Mouse (Mus musculus) stomach, postnatal 0 days (tissue): ENCODE results near the gene Slc4a1. TPM values are rescaled to one million over a fixed set of nuclear protein-coding genes. Genes with fewer than 3 reads are reported as not detected.
"Not testable (repeated sequence)": the region's sequence is repeated elsewhere in the genome, so short reads cannot be mapped to it uniquely, and the experiment has no call there.

Experiments used
- ATAC-seq: fragments of 200-750 bp; cut with Nextera tagmentation; 2 replicates; pipeline ENCODE4 v1.8.0; 2017; ENCODE audit not compliant: low FRiP score, low TSS enrichment
- DNase-seq: peaks from one replicate; pipeline ENCODE4 v3.0.0-alpha.2; 2016; ENCODE audit warnings: low spot score
- H3K27ac ChIP-seq: fragments of 300-500 bp; sonication (generic); replicated peaks from 2 replicates; pipeline ENCODE4 v1.5.1; 2014; ENCODE audit warnings: mild to moderate bottlenecking, control low read depth
- H3K27me3 ChIP-seq: fragments of 300-500 bp; sonication (generic); 2 replicates; pipeline ENCODE4 v1.6.1; 2014; ENCODE audit warnings: low read length; ENCODE audit not compliant: control insufficient read depth, insufficient read depth
- H3K36me3 ChIP-seq: fragments of 300-500 bp; sonication (generic); 2 replicates; pipeline ENCODE4 v1.6.1; 2014; ENCODE audit warnings: low read length, mixed read lengths; ENCODE audit not compliant: control insufficient read depth, insufficient read depth
- H3K4me1 ChIP-seq: fragments of 300-500 bp; sonication (generic); replicated peaks from 2 replicates; pipeline ENCODE4 v1.6.1; 2014; ENCODE audit warnings: antibody characterized with exemption; ENCODE audit not compliant: control insufficient read depth, insufficient read depth
- H3K4me2 ChIP-seq: fragments of 300-500 bp; sonication (generic); replicated peaks from 2 replicates; pipeline ENCODE4 v1.6.1; 2014; ENCODE audit warnings: low read depth, mild to moderate bottlenecking, control low read depth, moderate library complexity
- H3K4me3 ChIP-seq: fragments of 300-500 bp; sonication (generic); 2 replicates; pipeline ENCODE4 v1.5.1; 2014; ENCODE audit warnings: low read depth, low read length, control low read depth
- H3K9ac ChIP-seq: fragments of 300-500 bp; sonication (generic); 2 replicates; pipeline ENCODE4 v1.6.1; 2014; ENCODE audit warnings: mild to moderate bottlenecking, low read length, control low read depth, mixed read lengths
- H3K9me3 ChIP-seq: fragments of 300-500 bp; sonication (generic); 2 replicates; pipeline ENCODE4 v1.6.1; 2016; ENCODE audit warnings: low read length; ENCODE audit not compliant: control insufficient read depth
- CTCF ChIP-seq: IDR thresholded peaks from 2 replicates; pipeline ENCODE4 v1.5.1; 2016; ENCODE audit warnings: antibody characterized with exemption, low read depth, mild to moderate bottlenecking, moderate library complexity
- EP300 ChIP-seq: optimal IDR thresholded peaks from 2 replicates; pipeline ENCODE3; 2016; ENCODE audit warnings: antibody characterized with exemption
- WGBS: fragments of 180-500 bp; shearing (Covaris S2); extraction: QIAGEN DNeasy Blood & Tissue Kit; methylation state at CpG from one replicate; pipeline ENCODE4 v1.1.7; 2014; 5-methylcytosine and 5-hydroxymethylcytosine counted together
- polyA plus RNA-seq: library from polyadenylated mRNA; unstranded; fragments of >200 nt; fragmentation: Nextera tagmentation; extraction: Ambion mirVana; gene quantifications from 2 replicates; pipeline ENCODE4 v1.2.1, GENCODE M21; 2015

The Slc4a1 gene
- 0.72 and 1.1 TPM in 2 replicates for polyA plus RNA-seq

GRCm38 (mm10) chr11:102366103-102366502 is at the start of gene Slc4a1:
Gene Slc4a1 (minus strand): TSS chr11:102366203.
- WGBS: 76% methylated on average over 8 of the region's 8 CpGs

DNA sequence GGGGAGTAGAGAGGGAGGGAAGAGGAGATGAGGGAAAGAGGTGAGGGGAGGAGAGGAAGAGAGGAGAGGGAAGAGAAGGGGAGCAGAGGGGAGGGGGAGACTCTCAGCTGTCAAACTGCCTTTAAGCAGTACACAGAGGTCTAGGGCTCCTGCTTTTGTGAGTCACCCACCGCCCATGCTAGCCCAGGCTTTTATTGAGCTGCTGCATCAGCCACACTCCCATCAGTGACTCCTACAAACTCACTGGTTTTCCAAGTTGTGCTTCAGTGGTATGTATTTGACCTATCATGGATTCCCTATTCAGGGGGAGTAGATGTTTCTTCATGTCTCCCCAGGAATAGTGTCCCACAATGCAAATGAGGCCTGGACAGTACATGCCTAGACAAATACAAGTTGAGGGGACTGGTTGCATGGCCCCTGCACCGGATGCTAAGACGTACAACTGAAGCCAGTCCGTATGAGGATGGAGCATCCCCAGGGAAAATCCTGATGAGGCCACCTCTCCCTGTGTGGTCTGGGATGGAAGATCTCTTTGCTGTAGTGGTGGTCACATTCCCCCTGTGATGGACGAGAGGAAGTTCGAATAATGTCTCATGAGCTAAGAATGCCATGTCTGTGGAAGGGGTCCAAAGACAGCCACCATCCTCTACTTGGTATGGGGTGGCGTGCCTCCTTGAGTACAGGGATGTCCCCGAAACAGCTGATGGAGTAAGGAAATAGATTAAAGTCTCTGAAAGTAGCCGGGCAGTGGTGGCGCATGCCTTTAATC is 49.2 kb upstream of the Slc4a1 start:
- no peaks in the 10 kb centered on the region for H3K4me1 ChIP-seq
- H3K4me3 ChIP-seq: no peak overlapping the region
- H3K9me3 ChIP-seq: no peaks in the 10 kb centered on the region
- no peaks in the 10 kb centered on the region for H3K27me3 ChIP-seq
- no peak for ATAC-seq
- no peak for TF ChIP-seq EP300
- no peak for TF ChIP-seq CTCF
- WGBS: 60% methylated on average over 10 of the region's 10 CpGs
- DNase-seq: no peak
- no peak overlapping the region for H3K4me2 ChIP-seq
- H3K36me3 ChIP-seq: no peaks in the 10 kb centered on the region
- H3K9ac ChIP-seq: no peak overlapping the region
- no peak overlapping the region for H3K27ac ChIP-seq

More at GRCm38 (mm10) chr11:102366103-102366502, at the start of gene Slc4a1:
- not testable (repeated sequence) for H3K9ac ChIP-seq, H3K4me1 ChIP-seq, DNase-seq, H3K36me3 ChIP-seq, H3K27me3 ChIP-seq, H3K4me2 ChIP-seq, H3K4me3 ChIP-seq, ATAC-seq, H3K27ac ChIP-seq, H3K9me3 ChIP-seq

DNA sequence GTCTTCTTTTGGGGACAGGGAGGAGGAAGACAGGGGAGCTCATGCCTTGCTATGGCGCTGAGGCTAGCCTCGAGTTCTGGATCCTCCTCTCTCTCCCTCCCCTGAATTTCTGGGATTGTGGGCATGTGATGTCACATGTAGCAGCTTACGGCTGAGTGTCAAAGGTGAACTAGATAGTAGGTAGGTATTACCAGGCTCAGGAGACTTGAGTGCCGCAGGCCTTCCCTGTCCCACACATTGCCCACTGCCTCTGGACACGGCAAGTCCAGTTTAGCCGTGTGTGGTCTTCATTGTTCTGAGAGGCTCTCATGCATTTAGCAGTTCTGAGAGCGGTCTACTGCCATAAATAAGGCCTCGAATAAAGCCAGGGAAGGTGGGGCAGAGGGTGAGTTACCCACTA is 47.1 kb upstream of the Slc4a1 start:
- H3K9ac ChIP-seq: no peak overlapping the region
- no peaks in the 10 kb centered on the region for H3K9me3 ChIP-seq
- ATAC-seq (no peak), DNase-seq (no peak)
- H3K4me3 ChIP-seq: no peak overlapping the region
- H3K36me3 ChIP-seq: no peaks in the 10 kb centered on the region
- H3K4me1 ChIP-seq: no peaks in the 10 kb centered on the region
- WGBS: 76% methylated on average over 8 of the region's 8 CpGs
- H3K4me2 ChIP-seq: no peak overlapping the region
- TF ChIP-seq CTCF (no peak), EP300 (no peak)
- H3K27ac ChIP-seq: no peak overlapping the region
- no peaks in the 10 kb centered on the region for H3K27me3 ChIP-seq

GRCm38 (mm10) chr11:102411704-102412103 is 45.7 kb upstream of the Slc4a1 start:
- 4% methylated on average over 11 of the region's 11 CpGs for WGBS
- no peak overlapping the region for H3K27ac ChIP-seq
- no peak overlapping the region; the same call in 1 of the 2 replicates for H3K9ac ChIP-seq
- H3K4me2 ChIP-seq: no peak overlapping the region; the same call in 1 of the 2 replicates
- H3K4me3 ChIP-seq: no peak overlapping the region
- no peaks in the 10 kb centered on the region for H3K36me3 ChIP-seq
- DNase-seq (peak; percentile 92), ATAC-seq (peak; percentile 29; the same call in 1 of the 2 replicates)
- TF ChIP-seq CTCF (peak; percentile 94), EP300 (no peak)
- no peaks in the 10 kb centered on the region for H3K4me1 ChIP-seq
- H3K27me3 ChIP-seq: no peaks in the 10 kb centered on the region
- no peaks in the 10 kb centered on the region for H3K9me3 ChIP-seq

DNA sequence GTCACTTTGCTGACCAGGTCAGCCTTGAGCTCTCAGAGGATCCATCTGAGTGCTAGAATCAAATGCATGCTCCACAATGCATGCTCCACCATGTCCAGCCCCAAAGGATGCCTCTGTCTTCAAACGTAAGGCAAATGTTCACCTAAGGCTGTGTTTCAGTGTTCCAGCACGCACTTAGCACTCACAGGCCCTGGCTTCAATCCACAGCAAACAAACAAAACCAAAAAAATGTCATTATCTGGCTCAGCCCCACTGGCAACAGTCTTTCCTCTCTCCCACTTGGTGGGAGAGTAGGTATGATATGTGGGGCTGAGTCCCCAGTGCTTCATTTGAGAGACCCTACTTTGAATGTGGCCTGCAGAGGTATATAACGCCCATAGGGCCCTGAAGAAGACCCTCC is 45.1 kb upstream of the Slc4a1 start:
- Histone ChIP-seq H3K27ac (no peak overlapping the region), H3K27me3 (no peaks in the 10 kb centered on the region), H3K4me2 (no peak overlapping the region; the same call in 1 of the 2 replicates), H3K4me1 (peaks cover 5% of the 10 kb centered on the region; the same call in 1 of the 2 replicates), H3K9ac (peak overlapping the region; percentile 0; the same call in 1 of the 2 replicates), H3K9me3 (no peaks in the 10 kb centered on the region), H3K4me3 (no peak overlapping the region), H3K36me3 (no peaks in the 10 kb centered on the region)
- TF ChIP-seq CTCF (no peak), EP300 (no peak)
- DNase-seq: no peak
- ATAC-seq: no peak
- WGBS: 53% methylated on average over 3 of the region's 3 CpGs

DNA sequence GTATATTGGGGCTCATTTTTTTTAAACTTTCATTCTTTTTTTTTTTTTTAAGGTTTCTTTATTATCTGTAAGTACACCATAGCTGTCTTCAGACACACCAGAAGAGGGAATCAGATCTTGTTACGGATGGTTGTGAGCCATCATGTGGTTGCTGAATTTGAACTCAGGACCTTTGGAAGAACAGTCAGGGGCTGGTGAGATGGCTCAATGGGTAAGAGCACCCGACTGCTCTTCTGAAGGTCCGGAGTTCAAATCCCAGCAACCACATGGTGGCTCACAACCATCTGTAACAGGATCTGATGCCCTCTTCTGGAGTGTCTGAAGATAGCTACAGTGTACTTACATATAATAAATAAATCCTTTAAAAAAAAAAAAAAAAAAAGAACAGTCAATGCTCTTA is 44.3 kb upstream of the Slc4a1 start:
- WGBS: 93% methylated on average over 3 of the region's 3 CpGs
- not testable (repeated sequence) for H3K4me3 ChIP-seq

More for the DNA sequence above, 44.3 kb upstream of the Slc4a1 start:
- not testable (repeated sequence) for H3K4me2 ChIP-seq, H3K36me3 ChIP-seq, H3K27ac ChIP-seq, H3K27me3 ChIP-seq, H3K9me3 ChIP-seq, H3K4me1 ChIP-seq, H3K9ac ChIP-seq, DNase-seq, ATAC-seq
